Mouse (Mus musculus) liver, embryonic 16.5 days (tissue): ENCODE results near the gene Cnot1. TPM values are rescaled to one million over a fixed set of nuclear protein-coding genes. Genes with fewer than 3 reads are reported as not detected.

Experiments used
- ATAC-seq: fragments of 200-750 bp; cut with Nextera tagmentation; 2 replicates; pipeline ENCODE4 v1.8.0; 2017; ENCODE audit warnings: low read depth, mild to moderate bottlenecking, moderate number of reproducible peaks, moderate library complexity
- H3K27ac ChIP-seq: fragments of 300-500 bp; sonication (generic); 2 replicates; pipeline ENCODE4 v1.5.1; 2014; ENCODE audit warnings: mild to moderate bottlenecking, low read length
- H3K27me3 ChIP-seq: fragments of 300-500 bp; sonication (generic); 2 replicates; pipeline ENCODE4 v1.6.1; 2014; ENCODE audit warnings: low read depth, low read length, mixed read lengths; ENCODE audit not compliant: control insufficient read depth, insufficient read depth
- H3K36me3 ChIP-seq: fragments of 300-500 bp; sonication (generic); 2 replicates; pipeline ENCODE4 v1.6.1; 2014; ENCODE audit warnings: mild to moderate bottlenecking; ENCODE audit not compliant: control insufficient read depth, insufficient read depth
- H3K4me1 ChIP-seq: fragments of 300-500 bp; sonication (generic); 2 replicates; pipeline ENCODE4 v1.6.1; 2014; ENCODE audit warnings: low read depth, low read length, mixed read lengths; ENCODE audit not compliant: control insufficient read depth
- H3K4me2 ChIP-seq: fragments of 300-500 bp; sonication (generic); 2 replicates; pipeline ENCODE4 v1.6.1; 2014; ENCODE audit warnings: low read depth, low read length, mixed read lengths
- H3K4me3 ChIP-seq: fragments of 300-500 bp; sonication (generic); 2 replicates; pipeline ENCODE4 v1.5.1; 2014; ENCODE audit warnings: low read depth, mild to moderate bottlenecking, low read length
- H3K9ac ChIP-seq: fragments of 300-500 bp; sonication (generic); 2 replicates; pipeline ENCODE4 v1.6.1; 2014; ENCODE audit warnings: low read depth, low read length
- H3K9me3 ChIP-seq: fragments of 300-500 bp; sonication (generic); replicated peaks from 2 replicates; pipeline ENCODE4 v1.6.1; 2016; ENCODE audit warnings: low read length; ENCODE audit not compliant: control insufficient read depth
- WGBS: fragments of 180-500 bp; shearing (Covaris S2); extraction: QIAGEN DNeasy Blood & Tissue Kit; methylation state at CpG from one replicate; pipeline ENCODE4 v1.1.7; 2014; ENCODE audit not compliant: insufficient replicate concordance; 5-methylcytosine and 5-hydroxymethylcytosine counted together
- polyA plus RNA-seq: library from polyadenylated mRNA; unstranded; fragments of >200 nt; fragmentation: Nextera tagmentation; extraction: Ambion mirVana; gene quantifications from 2 replicates; pipeline ENCODE4 v1.2.1, GENCODE M21; 2015

The Cnot1 gene
- polyA plus RNA-seq, 1 experiment from 2014 or later: 30.6 TPM

DNA sequence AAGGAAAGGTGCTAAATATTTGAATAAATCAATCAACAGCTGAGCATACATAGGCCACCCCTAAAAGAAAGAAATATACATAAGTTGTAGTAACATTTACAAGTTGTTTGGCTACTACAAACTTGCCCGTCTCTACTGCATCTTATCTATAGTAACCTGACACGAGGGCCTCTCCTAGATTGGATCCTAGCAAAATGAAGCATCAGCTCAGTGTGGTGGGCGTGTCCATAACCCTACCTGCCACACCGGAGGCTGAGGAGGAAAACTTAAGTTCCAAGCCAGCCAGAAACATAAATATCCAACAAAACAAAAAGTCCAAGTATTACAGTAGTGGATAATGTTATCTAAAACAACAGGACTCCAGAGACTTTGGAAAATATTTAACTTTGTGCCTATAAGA, 79.6 kb downstream of the Cnot1 start:
- H3K4me3 ChIP-seq: no peak overlapping the region
- no peak for ATAC-seq
- H3K9me3 ChIP-seq: no peaks in the 10 kb centered on the region
- H3K27me3 ChIP-seq: no peaks in the 10 kb centered on the region
- no peak overlapping the region for H3K9ac ChIP-seq
- H3K4me1 ChIP-seq: no peaks in the 10 kb centered on the region
- no peak overlapping the region for H3K4me2 ChIP-seq
- 36% methylated on average over 4 of the region's 4 CpGs for WGBS
- no peak overlapping the region for H3K27ac ChIP-seq
- H3K36me3 ChIP-seq: peaks cover 75% of the 10 kb centered on the region

DNA sequence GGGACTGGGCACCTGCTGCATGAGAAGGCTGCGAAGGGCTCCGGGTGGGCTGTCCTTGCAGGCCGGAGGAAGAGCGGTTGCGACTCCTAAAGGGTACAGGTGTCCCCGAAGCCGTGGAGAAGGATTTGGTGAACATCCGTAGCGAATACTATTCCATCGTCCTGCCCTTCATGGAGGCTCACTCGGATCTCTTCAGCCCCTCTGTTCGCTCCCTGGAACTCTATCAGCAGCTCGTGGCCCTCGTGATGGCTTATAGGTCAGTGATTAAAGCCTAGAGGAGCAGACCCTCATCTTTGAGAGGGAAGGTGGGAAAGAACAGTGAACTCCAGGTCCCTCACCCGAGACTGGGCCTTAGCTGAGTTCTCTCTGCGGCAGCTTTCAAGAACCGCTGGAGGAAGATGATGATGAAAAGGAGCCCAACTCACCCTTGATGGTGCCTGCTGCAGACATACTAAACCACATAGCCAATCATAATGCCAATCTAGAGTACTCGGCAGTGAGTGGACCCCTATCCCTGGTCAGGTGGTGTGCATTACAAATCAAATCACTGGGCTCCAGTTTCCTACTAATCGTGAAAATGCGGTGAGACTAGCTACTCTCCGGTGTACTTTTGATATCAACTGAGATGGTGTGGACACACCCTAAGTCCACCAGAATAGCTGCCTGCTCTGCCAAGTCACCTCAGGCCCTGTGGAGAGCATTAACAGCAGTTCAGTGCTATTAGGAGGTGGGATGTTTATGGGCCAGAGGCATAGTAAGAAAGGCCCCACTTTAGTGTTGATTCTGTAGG, 90.5 kb downstream of the Cnot1 start:
- Histone ChIP-seq H3K9ac (peak overlapping the region; percentile 85), H3K9me3 (no peaks in the 10 kb centered on the region), H3K4me1 (peaks cover 29% of the 10 kb centered on the region), H3K27ac (peak overlapping the region; percentile 83), H3K36me3 (peaks cover 25% of the 10 kb centered on the region), H3K27me3 (no peaks in the 10 kb centered on the region), H3K4me2 (peak overlapping the region; percentile 90), H3K4me3 (peak overlapping the region; percentile 95)
- ATAC-seq: no peak
- 11% methylated on average over 21 of the region's 21 CpGs for WGBS

DNA sequence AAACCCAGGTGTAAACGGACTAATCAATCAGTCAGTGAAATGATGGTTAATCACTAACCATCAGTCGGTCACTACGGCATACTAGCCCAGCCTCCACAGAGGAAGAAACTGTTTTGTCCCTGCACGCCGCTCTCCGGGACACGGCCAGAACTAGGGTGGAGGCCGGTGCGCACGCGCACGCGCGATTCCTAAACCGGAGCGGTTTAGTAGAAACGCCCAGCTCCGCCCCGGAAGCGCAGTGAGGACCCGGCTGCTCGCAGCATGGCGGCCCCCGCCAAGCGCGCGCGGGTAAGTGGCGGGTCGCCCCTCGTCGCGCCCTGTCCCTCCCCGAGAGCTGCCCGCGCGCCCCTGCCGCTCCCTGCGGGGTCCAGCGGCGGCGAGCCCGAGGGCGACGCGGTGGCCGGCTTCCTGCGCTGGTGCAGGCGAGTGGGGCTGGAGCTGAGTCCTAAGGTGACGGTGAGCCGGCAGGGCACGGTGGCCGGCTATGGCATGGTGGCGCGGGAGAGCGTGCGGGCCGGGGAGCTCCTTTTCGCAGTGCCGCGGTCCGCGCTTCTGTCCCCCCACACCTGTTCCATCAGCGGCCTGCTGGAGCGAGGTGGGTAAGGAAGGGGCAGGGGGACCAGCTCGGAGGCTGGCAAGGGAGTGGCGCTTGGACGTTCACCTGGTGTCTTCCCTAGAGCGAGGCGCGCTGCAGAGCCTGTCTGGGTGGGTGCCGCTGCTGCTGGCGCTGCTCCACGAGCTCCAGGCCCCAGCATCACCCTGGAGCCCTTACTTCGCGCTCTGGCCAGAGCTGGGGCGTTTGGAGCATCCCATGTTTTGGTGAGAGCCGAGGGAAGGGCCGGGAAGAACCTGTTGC, 91.4 kb downstream of the Cnot1 start, which contains the start of gene Setd6:
Gene Setd6 (plus strand): TSS at position 206 of the 856 bp plus-strand sequence.
- H3K27ac ChIP-seq: peak within 1 kb of the TSS; percentile 83
- peak within 1 kb of the TSS; percentile 90 for H3K4me2 ChIP-seq
- H3K4me1 ChIP-seq: peaks cover 29% of the 10 kb centered on the region
- H3K27me3 ChIP-seq: no peaks in the 10 kb centered on the region
- under 1% methylated on average over 79 of the region's 79 CpGs for WGBS
- H3K4me3 ChIP-seq: peak within 1 kb of the TSS; percentile 95
- H3K9ac ChIP-seq: peak within 1 kb of the TSS; percentile 85
- H3K9me3 ChIP-seq: no peaks in the 10 kb centered on the region
- peaks cover 18% of the 10 kb centered on the region for H3K36me3 ChIP-seq
- peak; percentile 89 for ATAC-seq

DNA sequence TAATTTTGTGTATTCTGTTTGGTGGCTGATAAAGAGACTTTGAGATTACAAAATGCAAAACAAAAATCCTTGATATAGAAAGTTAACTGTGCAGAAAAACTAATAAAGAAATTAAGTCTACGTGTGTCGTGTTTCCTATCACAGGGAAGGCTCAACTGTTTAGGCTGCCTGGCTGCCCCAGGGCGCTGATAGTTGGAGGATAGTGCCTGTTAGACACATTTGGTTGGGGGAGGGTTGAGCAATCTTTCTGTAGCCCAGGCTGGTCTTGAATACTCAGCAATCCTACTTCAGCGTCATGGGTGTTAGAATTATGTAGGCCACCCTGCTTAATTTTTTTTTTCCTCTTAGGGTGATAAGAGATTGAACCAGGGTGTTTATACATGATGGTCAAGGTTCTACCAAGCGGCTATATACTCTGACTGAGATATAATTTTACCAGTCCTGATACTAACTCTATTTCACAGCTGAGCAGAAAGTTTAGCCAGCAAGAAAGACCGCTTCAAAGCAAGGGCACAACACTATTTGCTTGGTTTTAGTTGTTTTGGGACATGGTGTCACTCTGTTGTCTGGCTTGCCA, 92.3 kb downstream of the Cnot1 start:
- peak overlapping the region; percentile 95 for H3K4me3 ChIP-seq
- peaks cover 29% of the 10 kb centered on the region for H3K4me1 ChIP-seq

DNA sequence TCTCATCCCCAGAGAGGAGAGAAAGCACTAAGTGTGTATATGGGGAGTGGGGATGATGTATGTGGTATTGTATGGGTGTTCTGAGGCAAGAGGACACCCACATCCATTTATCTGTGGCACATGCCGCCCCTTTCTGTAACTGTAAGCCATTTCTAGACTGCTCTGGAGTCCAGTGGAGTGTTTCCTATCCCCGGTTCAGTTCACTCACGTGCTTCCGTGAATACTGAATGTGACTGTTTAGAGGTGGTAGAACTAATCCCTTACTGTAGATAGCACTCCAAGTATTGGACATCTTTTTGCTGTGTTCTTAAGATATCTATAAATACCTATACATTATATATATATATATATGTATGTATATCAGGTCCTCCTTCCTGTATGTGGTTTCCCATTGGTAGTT, 92.9 kb downstream of the Cnot1 start:
- Histone ChIP-seq H3K27ac (no peak overlapping the region), H3K27me3 (no peaks in the 10 kb centered on the region), H3K9ac (no peak overlapping the region), H3K9me3 (no peaks in the 10 kb centered on the region), H3K4me3 (no peak overlapping the region), H3K4me2 (no peak overlapping the region), H3K4me1 (peaks cover 29% of the 10 kb centered on the region), H3K36me3 (peaks cover 10% of the 10 kb centered on the region)
- no peak for ATAC-seq
- 70% methylated on average over 4 of the region's 4 CpGs for WGBS

More for the DNA sequence above, 92.3 kb downstream of the Cnot1 start:
- no peaks in the 10 kb centered on the region for H3K27me3 ChIP-seq
- peak overlapping the region; percentile 83 for H3K27ac ChIP-seq
- 28% methylated on average over 6 of the region's 6 CpGs for WGBS
- H3K36me3 ChIP-seq: peaks cover 15% of the 10 kb centered on the region
- H3K9ac ChIP-seq: peak overlapping the region; percentile 85
- H3K4me2 ChIP-seq: peak overlapping the region; percentile 90
- no peaks in the 10 kb centered on the region for H3K9me3 ChIP-seq
- no peak for ATAC-seq

DNA sequence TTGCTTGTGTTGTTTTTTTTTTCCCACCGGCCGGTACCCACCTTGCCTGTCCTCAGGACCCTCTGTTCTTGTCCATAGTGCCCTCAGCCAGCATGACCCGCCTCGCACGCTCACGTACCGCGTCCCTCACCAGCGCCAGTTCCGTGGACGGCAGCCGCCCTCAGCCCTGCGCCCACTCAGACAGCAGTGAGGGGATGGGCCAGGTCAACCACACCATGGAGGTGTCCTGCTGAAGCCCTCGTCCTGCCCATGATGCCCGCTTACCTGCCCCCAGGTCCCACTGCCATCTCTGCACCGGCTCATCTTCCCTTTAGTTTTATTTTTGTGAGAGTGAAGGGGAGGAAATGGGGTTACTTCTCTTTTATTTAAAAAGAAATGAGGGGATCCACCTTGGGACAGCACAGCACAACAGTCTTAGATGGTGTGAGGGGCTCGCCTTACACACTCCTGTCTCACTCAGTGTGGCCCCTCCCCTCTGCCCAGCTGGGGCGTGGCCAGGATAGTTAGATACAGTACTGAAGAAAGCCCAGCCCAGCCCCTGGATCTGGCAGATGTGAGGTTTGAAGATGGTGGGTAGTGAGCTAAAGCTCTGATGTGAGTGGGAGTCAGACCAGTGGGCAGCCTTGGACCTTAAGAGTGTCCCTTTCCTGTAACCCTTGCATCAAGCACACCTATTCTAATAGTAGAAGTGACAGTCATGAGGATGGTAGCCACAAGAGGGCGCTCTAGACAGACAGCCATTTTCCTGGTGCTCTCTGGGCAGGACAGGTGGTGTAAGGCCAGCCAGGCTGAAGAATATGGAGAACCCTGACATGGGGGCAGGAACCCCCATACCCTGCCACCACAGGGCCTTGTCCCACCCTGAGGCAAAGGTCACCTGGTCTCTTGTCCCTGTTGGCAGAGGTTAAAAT, 93.9 kb downstream of the Cnot1 start:
- Histone ChIP-seq H3K9ac (no peak overlapping the region), H3K4me3 (no peak overlapping the region), H3K27ac (no peak overlapping the region), H3K9me3 (no peaks in the 10 kb centered on the region), H3K36me3 (peaks cover 5% of the 10 kb centered on the region; the same call in 1 of the 2 replicates), H3K4me2 (no peak overlapping the region), H3K4me1 (peaks cover 29% of the 10 kb centered on the region), H3K27me3 (no peaks in the 10 kb centered on the region)
- WGBS: 71% methylated on average over 19 of the region's 19 CpGs
- peak; percentile 4; the same call in 1 of the 2 replicates for ATAC-seq

DNA sequence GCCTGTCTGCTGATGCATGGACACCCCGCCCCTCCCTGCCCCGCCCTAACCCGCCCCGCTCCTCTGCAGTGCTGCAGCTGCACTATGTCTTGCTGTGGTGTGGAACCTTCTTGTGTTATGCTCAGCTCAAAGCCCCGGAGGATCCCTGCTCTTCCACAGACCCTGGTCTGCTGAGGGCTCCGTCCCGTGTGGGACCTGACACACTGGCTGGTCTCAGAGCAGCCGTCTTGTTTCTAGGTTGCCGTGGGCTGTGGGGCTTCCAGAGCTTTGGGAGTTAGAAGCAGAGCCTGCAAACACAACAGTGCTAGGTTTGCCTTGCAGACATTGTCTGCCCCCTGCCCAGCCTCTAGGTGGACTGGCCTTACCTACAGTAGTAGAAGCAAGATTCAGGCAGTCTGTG, 94.9 kb downstream of the Cnot1 start:
- Histone ChIP-seq H3K9me3 (no peaks in the 10 kb centered on the region), H3K27ac (no peak overlapping the region), H3K4me3 (no peak overlapping the region), H3K4me1 (peaks cover 29% of the 10 kb centered on the region), H3K4me2 (no peak overlapping the region), H3K9ac (no peak overlapping the region), H3K27me3 (no peaks in the 10 kb centered on the region), H3K36me3 (no peaks in the 10 kb centered on the region)
- no peak for ATAC-seq
- WGBS: 53% methylated on average over 9 of the region's 9 CpGs

DNA sequence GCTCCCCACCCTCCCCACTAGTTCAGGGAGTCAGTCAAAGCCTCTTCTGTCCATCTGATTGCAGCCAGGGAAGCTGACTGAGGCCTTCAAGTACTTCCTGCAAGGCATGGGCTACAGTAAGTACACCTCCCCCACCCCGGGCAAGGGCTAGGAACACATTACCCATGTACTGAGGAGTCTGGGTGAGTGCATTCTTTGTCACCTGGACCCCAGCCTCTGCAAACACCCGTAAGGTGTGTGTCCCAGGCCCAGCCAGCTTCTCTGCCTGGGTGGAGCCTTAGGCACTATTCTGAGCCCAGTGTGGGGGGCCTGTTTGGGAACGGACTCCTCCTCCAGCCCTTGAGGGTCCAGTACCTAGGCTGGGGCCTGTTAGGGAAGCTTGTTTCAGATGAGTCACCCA, 96.2 kb downstream of the Cnot1 start:
- WGBS: 51% methylated on average over 3 of the region's 3 CpGs
- ATAC-seq: no peak
- peaks cover 17% of the 10 kb centered on the region for H3K4me1 ChIP-seq

More for the DNA sequence above, 96.2 kb downstream of the Cnot1 start:
- no peak overlapping the region for H3K27ac ChIP-seq
- no peaks in the 10 kb centered on the region for H3K36me3 ChIP-seq
- H3K9me3 ChIP-seq: no peaks in the 10 kb centered on the region
- H3K9ac ChIP-seq: no peak overlapping the region
- no peaks in the 10 kb centered on the region for H3K27me3 ChIP-seq
- H3K4me3 ChIP-seq: no peak overlapping the region
- H3K4me2 ChIP-seq: no peak overlapping the region
